Mouse (Mus musculus): Measurements from ENCODE around the gene Myh10.

Myh10 gene

DNA sequence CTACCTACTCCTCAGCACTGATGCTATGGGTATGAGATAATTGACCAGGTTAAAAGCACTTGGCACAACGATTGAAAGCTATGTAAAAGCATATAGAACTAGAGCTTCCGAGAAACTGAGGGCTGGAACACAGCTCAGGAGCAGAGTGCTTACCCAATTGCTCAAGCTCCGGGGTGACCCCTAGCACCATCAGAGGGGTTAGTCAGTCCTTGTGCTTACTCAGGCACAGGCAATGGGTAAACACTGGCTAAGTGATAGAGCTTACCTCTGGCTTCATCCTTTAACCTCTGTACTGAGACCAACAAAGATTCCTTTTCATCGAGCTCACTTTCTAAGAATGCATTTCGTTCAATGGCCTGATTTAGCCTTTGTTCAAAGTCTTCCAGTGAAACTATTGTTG, 148.2 kb downstream of the Myh10 start:
- TF ChIP-seq CTCF (conservative IDR thresholded peaks at IDR 0.05; ENCODE audit: low read length) (no peak), POU5F1 (IDR thresholded peaks at IDR 0.05; ENCODE audit: borderline replicate concordance, low read length) (no peak), NANOG (IDR thresholded peaks at IDR 0.05; ENCODE audit: borderline replicate concordance, low read length) (no peak)
- no peaks in the 10 kb centered on the region; the same call in none of the 2 replicates for H3K4me1 ChIP-seq (replicated peaks; ENCODE audit: low read depth, low read length)
- H3K27me3 ChIP-seq (ENCODE audit: insufficient read depth, low read length) = no peaks in the 10 kb centered on the region
- no peaks in the 10 kb centered on the region for H3K9me3 ChIP-seq (ENCODE audit: low read length)
- peaks cover 60% of the 10 kb centered on the region for H3K36me3 ChIP-seq (ENCODE audit: insufficient read depth, low read length)
- H3K4me3 ChIP-seq (replicated peaks; ENCODE audit: low read length) = no peak overlapping the region

- Histone ChIP-seq H3K36me3 (ENCODE audit: insufficient read depth, low read length) (peaks cover 6% of the 10 kb centered on the region; the same call in 1 of the 2 replicates), H3K4me1 (replicated peaks; ENCODE audit: low read depth, low read length) (peaks cover 42% of the 10 kb centered on the region), H3K27me3 (ENCODE audit: insufficient read depth, low read length) (no peaks in the 10 kb centered on the region), H3K9me3 (ENCODE audit: low read length) (no peaks in the 10 kb centered on the region), H3K4me3 (replicated peaks; ENCODE audit: low read length) (no peak overlapping the region)
- TF ChIP-seq NANOG (IDR thresholded peaks at IDR 0.05; ENCODE audit: borderline replicate concordance, low read length) = no peak
- TF ChIP-seq POU5F1 (IDR thresholded peaks at IDR 0.05; ENCODE audit: borderline replicate concordance, low read length) = no peak
These were observed 159.5 kb downstream of the Myh10 start for GRCm38 (mm10) chr11:68850862-68851261.

- Histone ChIP-seq H3K27me3 (ENCODE audit: insufficient read depth, low read length) (no peaks in the 10 kb centered on the region), H3K4me1 (replicated peaks; ENCODE audit: low read depth, low read length) (peaks cover 44% of the 10 kb centered on the region), H3K36me3 (ENCODE audit: insufficient read depth, low read length) (peaks cover 6% of the 10 kb centered on the region; the same call in 1 of the 2 replicates), H3K4me3 (replicated peaks; ENCODE audit: low read length) (peak overlapping the region; percentile 99), H3K9me3 (ENCODE audit: low read length) (no peaks in the 10 kb centered on the region)
- TF ChIP-seq NANOG (IDR thresholded peaks at IDR 0.05; ENCODE audit: borderline replicate concordance, low read length) = no peak
- no peak for TF ChIP-seq CTCF (conservative IDR thresholded peaks at IDR 0.05; ENCODE audit: low read length)
- no peak for TF ChIP-seq POU5F1 (IDR thresholded peaks at IDR 0.05; ENCODE audit: borderline replicate concordance, low read length)
These were observed 160.5 kb downstream of the Myh10 start for GRCm38 (mm10) chr11:68851644-68852485.

- Histone ChIP-seq H3K27me3 (ENCODE audit: insufficient read depth, low read length) (no peaks in the 10 kb centered on the region), H3K36me3 (ENCODE audit: insufficient read depth, low read length) (peaks cover 6% of the 10 kb centered on the region; the same call in 1 of the 2 replicates), H3K4me1 (replicated peaks; ENCODE audit: low read depth, low read length) (peaks cover 44% of the 10 kb centered on the region), H3K9me3 (ENCODE audit: low read length) (no peaks in the 10 kb centered on the region), H3K4me3 (replicated peaks; ENCODE audit: low read length) (peak overlapping the region; percentile 99)
- TF ChIP-seq NANOG (IDR thresholded peaks at IDR 0.05; ENCODE audit: borderline replicate concordance, low read length) = no peak
- no peak for TF ChIP-seq CTCF (conservative IDR thresholded peaks at IDR 0.05; ENCODE audit: low read length)
- TF ChIP-seq POU5F1 (IDR thresholded peaks at IDR 0.05; ENCODE audit: borderline replicate concordance, low read length) = no peak
These were observed 161.1 kb downstream of the Myh10 start for GRCm38 (mm10) chr11:68852486-68852901.

DNA sequence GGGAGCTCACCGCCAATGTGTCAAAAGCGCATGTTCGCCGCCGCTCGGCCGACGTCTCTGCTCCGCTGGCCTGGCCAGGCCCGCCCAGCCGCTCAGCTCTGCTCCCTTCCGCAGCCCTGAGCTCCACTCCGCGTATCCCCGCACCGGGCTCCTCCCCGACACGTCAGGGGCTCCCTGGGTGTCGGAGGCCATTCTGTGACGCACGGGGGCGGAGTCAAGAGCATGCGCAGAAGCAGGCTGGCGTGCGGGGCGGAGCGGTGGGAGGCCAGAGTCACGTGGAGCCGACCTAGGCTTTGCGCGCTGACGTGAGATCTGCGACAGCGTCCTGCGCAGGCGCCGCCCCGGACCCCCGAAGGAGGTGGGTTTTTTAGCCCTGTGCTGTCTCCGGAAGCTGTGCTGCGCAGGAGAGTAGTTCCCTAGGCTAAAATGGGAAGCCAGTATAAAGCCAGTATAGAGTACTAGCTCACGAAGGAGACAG, 161.6 kb downstream of the Myh10 start:
- H3K4me1 ChIP-seq (replicated peaks; ENCODE audit: low read depth, low read length) = peaks cover 44% of the 10 kb centered on the region
- peak overlapping the region; percentile 99 for H3K4me3 ChIP-seq (replicated peaks; ENCODE audit: low read length)
- H3K9me3 ChIP-seq (ENCODE audit: low read length) = no peaks in the 10 kb centered on the region
- H3K27me3 ChIP-seq (ENCODE audit: insufficient read depth, low read length) = no peaks in the 10 kb centered on the region
- no peak for TF ChIP-seq CTCF (conservative IDR thresholded peaks at IDR 0.05; ENCODE audit: low read length)
- no peak for TF ChIP-seq NANOG (IDR thresholded peaks at IDR 0.05; ENCODE audit: borderline replicate concordance, low read length)
- no peak for TF ChIP-seq POU5F1 (IDR thresholded peaks at IDR 0.05; ENCODE audit: borderline replicate concordance, low read length)
- H3K36me3 ChIP-seq (ENCODE audit: insufficient read depth, low read length) = peaks cover 6% of the 10 kb centered on the region; the same call in 1 of the 2 replicates

DNA sequence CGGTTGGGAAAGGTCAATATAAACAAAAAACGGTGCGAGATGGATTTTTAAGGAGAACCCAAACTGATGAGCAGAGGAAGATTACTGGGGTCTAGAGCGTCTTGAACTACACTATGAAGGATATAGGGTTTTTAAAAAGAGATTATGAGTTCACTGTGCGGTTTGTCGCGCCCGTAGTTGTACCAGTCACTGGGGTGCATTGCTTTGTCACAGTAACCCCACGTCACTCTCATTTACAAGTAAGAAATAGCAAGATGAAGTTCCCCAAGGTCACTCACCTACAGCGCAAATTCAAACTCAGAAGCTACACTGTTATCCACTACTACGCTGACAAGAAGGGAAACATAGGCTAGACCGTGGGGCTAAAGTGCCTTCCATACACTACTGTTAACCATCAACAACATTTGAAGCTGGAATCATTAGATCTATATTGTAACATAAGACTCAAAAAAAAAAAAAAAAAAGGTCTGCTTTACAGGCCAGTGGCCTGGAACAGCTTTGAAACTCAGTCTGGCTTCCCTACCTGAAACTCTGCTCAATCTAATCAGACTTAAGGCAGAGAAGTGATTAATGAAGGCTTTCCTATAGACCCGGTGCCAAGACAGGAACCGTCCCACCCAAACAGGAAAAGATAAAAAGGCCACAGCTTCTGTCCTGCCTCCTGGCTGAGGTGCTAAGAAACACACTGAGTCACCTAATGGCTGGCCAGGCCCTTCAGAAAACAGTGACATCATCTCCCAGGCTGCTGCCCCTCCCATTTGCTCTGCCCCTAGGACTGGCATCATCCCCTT, 162.4 kb downstream of the Myh10 start:
- Histone ChIP-seq H3K9me3 (ENCODE audit: low read length) (no peaks in the 10 kb centered on the region), H3K36me3 (ENCODE audit: insufficient read depth, low read length) (peaks cover 3% of the 10 kb centered on the region; the same call in 1 of the 2 replicates), H3K4me1 (replicated peaks; ENCODE audit: low read depth, low read length) (peaks cover 46% of the 10 kb centered on the region), H3K4me3 (replicated peaks; ENCODE audit: low read length) (peak overlapping the region; percentile 99), H3K27me3 (ENCODE audit: insufficient read depth, low read length) (no peaks in the 10 kb centered on the region)
- TF ChIP-seq POU5F1 (IDR thresholded peaks at IDR 0.05; ENCODE audit: borderline replicate concordance, low read length) = no peak
- no peak for TF ChIP-seq NANOG (IDR thresholded peaks at IDR 0.05; ENCODE audit: borderline replicate concordance, low read length)
- TF ChIP-seq CTCF (conservative IDR thresholded peaks at IDR 0.05; ENCODE audit: low read length) = no peak

- Histone ChIP-seq H3K4me1 (replicated peaks; ENCODE audit: low read depth, low read length) (peaks cover 50% of the 10 kb centered on the region), H3K9me3 (ENCODE audit: low read length) (no peaks in the 10 kb centered on the region), H3K4me3 (replicated peaks; ENCODE audit: low read length) (no peak overlapping the region), H3K36me3 (ENCODE audit: insufficient read depth, low read length) (no peaks in the 10 kb centered on the region), H3K27me3 (ENCODE audit: insufficient read depth, low read length) (no peaks in the 10 kb centered on the region)
- TF ChIP-seq POU5F1 (IDR thresholded peaks at IDR 0.05; ENCODE audit: borderline replicate concordance, low read length) (no peak), NANOG (IDR thresholded peaks at IDR 0.05; ENCODE audit: borderline replicate concordance, low read length) (no peak), CTCF (conservative IDR thresholded peaks at IDR 0.05; ENCODE audit: low read length) (no peak)
These were observed 163.3 kb downstream of the Myh10 start for GRCm38 (mm10) chr11:68854621-68855020.

GRCm38 (mm10) chr11:68857329-68857728, 166.0 kb downstream of the Myh10 start:
- no peaks in the 10 kb centered on the region for H3K27me3 ChIP-seq (ENCODE audit: insufficient read depth, low read length)
- no peaks in the 10 kb centered on the region for H3K36me3 ChIP-seq (ENCODE audit: insufficient read depth, low read length)
- H3K4me1 ChIP-seq (replicated peaks; ENCODE audit: low read depth, low read length) = peaks cover 30% of the 10 kb centered on the region
- H3K4me3 ChIP-seq (replicated peaks; ENCODE audit: low read length) = no peak overlapping the region
- no peaks in the 10 kb centered on the region for H3K9me3 ChIP-seq (ENCODE audit: low read length)
- no peak for TF ChIP-seq POU5F1 (IDR thresholded peaks at IDR 0.05; ENCODE audit: borderline replicate concordance, low read length)
- no peak for TF ChIP-seq CTCF (conservative IDR thresholded peaks at IDR 0.05; ENCODE audit: low read length)
- no peak for TF ChIP-seq NANOG (IDR thresholded peaks at IDR 0.05; ENCODE audit: borderline replicate concordance, low read length)

All from E14TG2a.4 (cell line).